Mouse (Mus musculus) heart, embryonic 11.5 days (tissue): ENCODE measurements around the gene Rnaseh2c. TPM values are rescaled to one million over a fixed set of nuclear protein-coding genes. Genes with fewer than 3 reads are reported as not detected.

Source experiments
- ATAC-seq: fragments of 200-750 bp; cut with Nextera tagmentation; replicated peaks from 2 replicates; pipeline ENCODE4 v1.8.0; 2017; ENCODE audit warnings: moderate library complexity; ENCODE audit not compliant: insufficient number of reproducible peaks, low FRiP score, low TSS enrichment
- H3K27ac ChIP-seq: fragments of 300-500 bp; sonication (generic); 2 replicates; pipeline ENCODE4 v1.5.1; 2014; ENCODE audit warnings: mild to moderate bottlenecking, low read depth, low read length
- H3K27me3 ChIP-seq: fragments of 300-500 bp; sonication (generic); 2 replicates; pipeline ENCODE4 v1.6.1; 2014; ENCODE audit warnings: mild to moderate bottlenecking, low read length, mixed read lengths; ENCODE audit not compliant: control insufficient read depth, insufficient read depth
- H3K36me3 ChIP-seq: fragments of 300-500 bp; sonication (generic); 2 replicates; pipeline ENCODE4 v1.6.1; 2014; ENCODE audit warnings: mild to moderate bottlenecking, low read length, moderate library complexity, mixed read lengths; ENCODE audit not compliant: control insufficient read depth, insufficient read depth
- H3K4me1 ChIP-seq: fragments of 300-500 bp; sonication (generic); 2 replicates; pipeline ENCODE4 v1.6.1; 2014; ENCODE audit warnings: low read length; ENCODE audit not compliant: control insufficient read depth, insufficient read depth
- H3K4me2 ChIP-seq: fragments of 300-500 bp; sonication (generic); 2 replicates; pipeline ENCODE4 v1.6.1; 2014; ENCODE audit warnings: mild to moderate bottlenecking, moderate library complexity
- H3K4me3 ChIP-seq: fragments of 300-500 bp; sonication (generic); 2 replicates; pipeline ENCODE4 v1.5.1; 2014; ENCODE audit warnings: low read depth, low read length
- H3K9ac ChIP-seq: fragments of 300-500 bp; sonication (generic); 2 replicates; pipeline ENCODE4 v1.6.1; 2014; ENCODE audit warnings: mild to moderate bottlenecking, low read depth, low read length, moderate library complexity
- H3K9me3 ChIP-seq: fragments of 300-500 bp; sonication (generic); replicated peaks from 2 replicates; pipeline ENCODE4 v1.6.1; 2016; ENCODE audit warnings: low read length; ENCODE audit not compliant: control insufficient read depth
- WGBS: fragments of 180-500 bp; shearing (Covaris S2); extraction: QIAGEN DNeasy Blood & Tissue Kit; methylation state at CpG from one replicate; pipeline ENCODE4 v1.1.7; 2014; ENCODE audit not compliant: insufficient replicate concordance; 5-methylcytosine and 5-hydroxymethylcytosine counted together
- polyA plus RNA-seq: library from polyadenylated mRNA; unstranded; fragments of >200 nt; fragmentation: Nextera tagmentation; extraction: Ambion mirVana; gene quantifications from 2 replicates; pipeline ENCODE4 v1.2.1, GENCODE M21; 2014

Rnaseh2c gene
- polyA plus RNA-seq, 1 experiment from 2014 or later: 106 TPM

- H3K27me3 ChIP-seq: peaks cover 22% of the 10 kb centered on the region
- H3K4me3 ChIP-seq: peak overlapping the region; percentile 47
- peak overlapping the region; percentile 83 for H3K4me2 ChIP-seq
- no peak overlapping the region for H3K27ac ChIP-seq
- WGBS: 19% methylated on average over 43 of the region's 43 CpGs
- H3K9ac ChIP-seq: peak overlapping the region; percentile 49
- peaks cover 8% of the 10 kb centered on the region for H3K36me3 ChIP-seq
- H3K9me3 ChIP-seq: no peaks in the 10 kb centered on the region
- peaks cover 12% of the 10 kb centered on the region for H3K4me1 ChIP-seq
- ATAC-seq: no peak
Measured at GRCm38 (mm10) chr19:5654720-5655298, 53.1 kb downstream of the Rnaseh2c start.

Other genes with a start within 250 kb of the Rnaseh2c start
- 45.3 and 49.4 TPM in 2 replicates for gene Eif1ad, start 235.1 kb upstream of the Rnaseh2c start, polyA plus RNA-seq
- 443 and 453 TPM in 2 replicates for gene Banf1, start 234.7 kb upstream of the Rnaseh2c start, polyA plus RNA-seq
- gene Sart1, start 213.2 kb upstream of the Rnaseh2c start, polyA plus RNA-seq: 39.0 and 44.5 TPM in 2 replicates
- 0.87 and 1.7 TPM in 2 replicates for gene Tsga10ip, start 199.3 kb upstream of the Rnaseh2c start, polyA plus RNA-seq
- 138 and 150 TPM in 2 replicates for gene Drap1, start 176.9 kb upstream of the Rnaseh2c start, polyA plus RNA-seq
- gene AI837181, start 176.7 kb upstream of the Rnaseh2c start, polyA plus RNA-seq: 23.8 and 27.4 TPM in 2 replicates
- gene Fosl1, start 154.3 kb upstream of the Rnaseh2c start, polyA plus RNA-seq: not detected in 2 replicates
- gene Ccdc85b, start 144.0 kb upstream of the Rnaseh2c start, polyA plus RNA-seq: 8.1 and 10.0 TPM in 2 replicates
- 73.6 and 79.8 TPM in 2 replicates for gene Fibp, start 141.3 kb upstream of the Rnaseh2c start, polyA plus RNA-seq
- 0.84 and 0.86 TPM in 2 replicates for gene Ctsw, start 133.4 kb upstream of the Rnaseh2c start, polyA plus RNA-seq
- gene Efemp2, start 127.9 kb upstream of the Rnaseh2c start, polyA plus RNA-seq: 72.2 and 72.5 TPM in 2 replicates
- 32.2 and 40.0 TPM in 2 replicates for gene Mus81, start 113.5 kb upstream of the Rnaseh2c start, polyA plus RNA-seq
- gene Cfl1, start 111.4 kb upstream of the Rnaseh2c start, polyA plus RNA-seq: 2,455 and 2,528 TPM in 2 replicates
- gene 1700020D05Rik, start 98.1 kb upstream of the Rnaseh2c start, polyA plus RNA-seq: not detected in 2 replicates
- gene Snx32, start 91.3 kb upstream of the Rnaseh2c start, polyA plus RNA-seq: 14.0 and 16.7 TPM in 2 replicates
- 0.29 TPM in 1 of 2 replicates, not detected in the other for gene Ovol1, start 41.2 kb upstream of the Rnaseh2c start, polyA plus RNA-seq
- gene Ap5b1, start 33.8 kb upstream of the Rnaseh2c start, polyA plus RNA-seq: 1.8 and 2.3 TPM in 2 replicates
- 20.9 and 23.4 TPM in 2 replicates for gene Kat5, start 8.4 kb downstream of the Rnaseh2c start, polyA plus RNA-seq
- 35.7 and 36.2 TPM in 2 replicates for gene Rela, start 35.6 kb downstream of the Rnaseh2c start, polyA plus RNA-seq
- gene Sipa1, start 61.8 kb downstream of the Rnaseh2c start, polyA plus RNA-seq: 15.8 and 18.8 TPM in 2 replicates
- 16.9 and 21.0 TPM in 2 replicates for gene Map3k11, start 86.9 kb downstream of the Rnaseh2c start, polyA plus RNA-seq
- 21.3 and 21.5 TPM in 2 replicates for gene Pcnx3, start 87.0 kb downstream of the Rnaseh2c start, polyA plus RNA-seq
- not detected in 2 replicates for gene Kcnk7, start 102.5 kb downstream of the Rnaseh2c start, polyA plus RNA-seq
- gene Ehbp1l1, start 124.4 kb downstream of the Rnaseh2c start, polyA plus RNA-seq: 54.8 and 68.0 TPM in 2 replicates
- 75.5 and 81.6 TPM in 2 replicates for gene Fam89b, start 127.8 kb downstream of the Rnaseh2c start, polyA plus RNA-seq
- gene Ltbp3, start 139.0 kb downstream of the Rnaseh2c start, polyA plus RNA-seq: 9.3 and 9.8 TPM in 2 replicates
- 54.8 and 59.4 TPM in 2 replicates for gene Scyl1, start 169.5 kb downstream of the Rnaseh2c start, polyA plus RNA-seq